Mouse (Mus musculus) midbrain, embryonic 16.5 days (tissue): ENCODE data around the gene Clns1a. TPM values are rescaled to one million over a fixed set of nuclear protein-coding genes. Genes with fewer than 3 reads are reported as not detected.

ENCODE experiments used
- ATAC-seq: fragments of 200-750 bp; cut with Nextera tagmentation; 2 replicates; pipeline ENCODE4 v1.8.0; 2017; ENCODE audit warnings: moderate TSS enrichment
- H3K27ac ChIP-seq: fragments of 300-500 bp; sonication (generic); 2 replicates; pipeline ENCODE4 v1.5.1; 2014; ENCODE audit warnings: mild to moderate bottlenecking, low read length, mixed read lengths
- H3K27me3 ChIP-seq: fragments of 300-500 bp; sonication (generic); 2 replicates; pipeline ENCODE4 v1.6.1; 2014; ENCODE audit warnings: low read depth, low read length, mixed read lengths; ENCODE audit not compliant: control insufficient read depth, insufficient read depth
- H3K36me3 ChIP-seq: fragments of 300-500 bp; sonication (generic); 2 replicates; pipeline ENCODE4 v1.6.1; 2014; ENCODE audit warnings: mild to moderate bottlenecking, low read length, moderate library complexity, mixed read lengths; ENCODE audit not compliant: control insufficient read depth, insufficient read depth
- H3K4me1 ChIP-seq: fragments of 300-500 bp; sonication (generic); 2 replicates; pipeline ENCODE4 v1.6.1; 2014; ENCODE audit warnings: mild to moderate bottlenecking, low read length, mixed read lengths; ENCODE audit not compliant: control insufficient read depth, insufficient read depth
- H3K4me2 ChIP-seq: fragments of 300-500 bp; sonication (generic); 2 replicates; pipeline ENCODE4 v1.6.1; 2014; ENCODE audit warnings: mild to moderate bottlenecking, low read length, mixed read lengths
- H3K4me3 ChIP-seq: fragments of 300-500 bp; sonication (generic); 2 replicates; pipeline ENCODE4 v1.5.1; 2014; ENCODE audit warnings: low read depth, mild to moderate bottlenecking, low read length, moderate library complexity, mixed read lengths
- H3K9ac ChIP-seq: fragments of 300-500 bp; sonication (generic); 2 replicates; pipeline ENCODE4 v1.6.1; 2014; ENCODE audit warnings: low read depth, low read length, mixed read lengths
- H3K9me3 ChIP-seq: fragments of 300-500 bp; sonication (generic); replicated peaks from 2 replicates; pipeline ENCODE4 v1.6.1; 2014; ENCODE audit warnings: mild to moderate bottlenecking, low read length, mixed read lengths; ENCODE audit not compliant: control insufficient read depth, poor library complexity, severe bottlenecking
- WGBS: fragments of 180-500 bp; shearing (Covaris S2); extraction: QIAGEN DNeasy Blood & Tissue Kit; methylation state at CpG from one replicate; pipeline ENCODE4 v1.1.7; 2014; 5-methylcytosine and 5-hydroxymethylcytosine counted together
- polyA plus RNA-seq: library from polyadenylated mRNA; unstranded; fragments of >200 nt; fragmentation: Nextera tagmentation; extraction: Ambion mirVana; gene quantifications from 2 replicates; pipeline ENCODE4 v1.2.1, GENCODE M21; 2015

Clns1a gene
- polyA plus RNA-seq, 1 experiment from 2014 or later, result 167 TPM

- Histone ChIP-seq H3K9me3 (no peaks in the 10 kb centered on the region), H3K4me3 (no peak overlapping the region), H3K4me1 (no peaks in the 10 kb centered on the region), H3K9ac (no peak overlapping the region), H3K27ac (no peak overlapping the region), H3K27me3 (no peaks in the 10 kb centered on the region), H3K36me3 (peaks cover 12% of the 10 kb centered on the region), H3K4me2 (no peak overlapping the region)
- no peak for ATAC-seq
- 90% methylated on average over 7 of the region's 7 CpGs for WGBS
Observed at GRCm38 (mm10) chr7:97722278-97722918, 26.0 kb downstream of the Clns1a start.

DNA sequence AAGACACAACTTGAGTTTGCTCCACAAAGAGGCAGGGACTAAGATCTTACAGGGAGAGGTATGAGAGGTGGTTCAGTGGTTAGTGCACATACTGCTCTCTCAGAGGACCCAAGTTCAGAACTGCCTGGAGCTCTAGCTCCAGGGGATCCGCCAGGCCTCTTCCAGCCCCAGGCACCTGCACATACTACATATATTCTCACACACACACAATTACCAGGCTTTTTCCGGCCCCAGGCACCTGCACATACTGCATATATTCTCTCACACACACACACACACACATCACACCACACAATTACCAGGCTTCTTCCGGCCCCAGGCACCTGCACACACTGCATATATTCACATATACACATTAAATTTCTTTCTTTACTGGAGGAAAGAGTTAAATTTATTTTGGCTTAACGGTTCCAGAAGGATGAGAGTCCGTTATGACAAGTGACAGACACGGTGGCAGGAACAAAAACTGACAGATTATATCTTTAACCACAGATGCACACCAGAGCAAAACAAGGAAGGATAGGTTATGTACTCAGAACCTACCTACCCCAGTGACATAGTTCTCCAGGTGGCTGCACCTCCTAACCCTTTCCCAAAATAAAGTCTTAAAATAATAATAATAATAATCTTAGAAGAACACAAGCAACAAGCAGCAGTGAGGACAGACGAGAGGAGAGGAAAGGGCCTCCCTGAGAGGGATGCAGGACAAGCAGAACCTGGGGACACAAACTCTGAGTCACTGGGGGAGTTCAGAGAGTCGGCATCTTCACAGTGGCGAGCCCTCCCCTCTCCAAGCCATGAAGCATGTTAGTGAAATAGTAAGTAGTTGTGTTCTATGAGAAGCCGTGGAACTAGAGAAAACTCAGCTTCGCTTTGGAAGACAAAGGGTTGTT lies 27.5 kb downstream of the Clns1a start:
- Histone ChIP-seq H3K9me3 (no peaks in the 10 kb centered on the region), H3K9ac (no peak overlapping the region), H3K36me3 (peaks cover 7% of the 10 kb centered on the region; the same call in 1 of the 2 replicates), H3K4me3 (no peak overlapping the region), H3K27me3 (no peaks in the 10 kb centered on the region), H3K4me2 (no peak overlapping the region), H3K4me1 (no peaks in the 10 kb centered on the region; the same call in 1 of the 2 replicates), H3K27ac (no peak overlapping the region)
- 88% methylated on average over 11 of the region's 11 CpGs for WGBS
- ATAC-seq, result no peak

DNA sequence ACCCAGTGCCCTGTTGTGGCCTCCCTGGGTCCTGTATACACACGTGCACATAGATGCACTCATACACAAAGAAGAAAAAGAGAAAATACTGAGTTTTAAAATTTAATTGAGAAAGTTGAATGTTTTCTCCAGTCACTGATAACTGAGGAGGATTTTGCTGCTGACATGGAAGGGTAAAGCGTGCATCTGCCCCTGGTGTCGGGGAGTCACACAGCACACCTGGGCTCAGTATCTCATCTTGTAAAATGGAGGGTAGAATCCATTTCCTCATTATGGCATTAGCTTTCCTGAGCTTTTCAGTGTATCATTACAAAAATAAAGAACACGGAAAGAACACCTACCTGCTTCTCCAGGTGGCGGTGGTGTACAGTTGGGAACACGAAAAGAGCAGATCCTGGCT lies 29.0 kb downstream of the Clns1a start:
- H3K27ac ChIP-seq, result no peak overlapping the region
- ATAC-seq, result no peak
- H3K4me1 ChIP-seq, result no peaks in the 10 kb centered on the region; the same call in 1 of the 2 replicates
- no peaks in the 10 kb centered on the region for H3K36me3 ChIP-seq
- no peaks in the 10 kb centered on the region for H3K9me3 ChIP-seq
- no peak overlapping the region for H3K4me2 ChIP-seq
- WGBS, result 96% methylated on average over 6 of the region's 6 CpGs
- H3K27me3 ChIP-seq, result no peaks in the 10 kb centered on the region
- no peak overlapping the region for H3K4me3 ChIP-seq
- H3K9ac ChIP-seq, result no peak overlapping the region

DNA sequence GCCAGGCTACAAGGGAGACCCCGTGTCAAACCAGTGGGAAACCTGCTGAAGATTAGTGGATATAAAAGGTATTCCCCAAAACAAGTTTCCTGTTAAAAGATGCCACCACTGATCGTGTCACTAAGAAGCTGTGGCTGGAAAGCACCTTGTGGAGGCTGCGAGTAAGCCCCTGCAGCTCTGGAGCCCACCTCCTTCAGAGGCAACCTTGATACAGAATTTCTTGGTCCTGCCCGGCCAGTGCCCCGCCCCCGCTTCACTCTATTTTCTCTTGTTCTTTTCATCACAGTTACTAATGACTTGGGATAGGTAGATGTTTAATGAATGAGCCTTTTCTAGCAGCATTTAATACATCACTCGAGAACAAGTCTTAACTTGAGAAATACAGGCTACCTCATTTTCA lies 29.6 kb downstream of the Clns1a start:
- ATAC-seq, result no peak
- no peak overlapping the region for H3K4me3 ChIP-seq
- no peaks in the 10 kb centered on the region for H3K36me3 ChIP-seq
- H3K9ac ChIP-seq, result no peak overlapping the region
- no peak overlapping the region for H3K27ac ChIP-seq
- no peak overlapping the region for H3K4me2 ChIP-seq
- 82% methylated on average over 7 of the region's 7 CpGs for WGBS
- no peaks in the 10 kb centered on the region for H3K9me3 ChIP-seq
- no peaks in the 10 kb centered on the region for H3K27me3 ChIP-seq
- no peaks in the 10 kb centered on the region; the same call in 1 of the 2 replicates for H3K4me1 ChIP-seq

GRCm38 (mm10) chr7:97726778-97727177 lies 30.3 kb downstream of the Clns1a start:
- 63% methylated on average over 7 of the region's 7 CpGs for WGBS
- Histone ChIP-seq H3K36me3 (no peaks in the 10 kb centered on the region), H3K9ac (no peak overlapping the region), H3K4me2 (no peak overlapping the region), H3K9me3 (no peaks in the 10 kb centered on the region), H3K27ac (no peak overlapping the region), H3K4me1 (no peaks in the 10 kb centered on the region; the same call in 1 of the 2 replicates), H3K27me3 (no peaks in the 10 kb centered on the region), H3K4me3 (no peak overlapping the region)
- ATAC-seq, result no peak

- Histone ChIP-seq H3K4me2 (no peak overlapping the region), H3K4me3 (no peak overlapping the region), H3K36me3 (no peaks in the 10 kb centered on the region), H3K27ac (no peak overlapping the region), H3K9ac (no peak overlapping the region), H3K27me3 (no peaks in the 10 kb centered on the region), H3K4me1 (no peaks in the 10 kb centered on the region; the same call in 1 of the 2 replicates), H3K9me3 (no peaks in the 10 kb centered on the region)
- WGBS, result 31% methylated on average over 14 of the region's 14 CpGs
- no peak for ATAC-seq
Observed at GRCm38 (mm10) chr7:97728666-97729614, 32.5 kb downstream of the Clns1a start.

GRCm38 (mm10) chr7:97730427-97730826 lies 34.0 kb downstream of the Clns1a start:
- Histone ChIP-seq H3K27ac (no peak overlapping the region), H3K27me3 (no peaks in the 10 kb centered on the region), H3K9ac (no peak overlapping the region), H3K4me2 (no peak overlapping the region), H3K4me1 (no peaks in the 10 kb centered on the region; the same call in 1 of the 2 replicates), H3K36me3 (no peaks in the 10 kb centered on the region), H3K4me3 (no peak overlapping the region), H3K9me3 (no peaks in the 10 kb centered on the region)
- no peak for ATAC-seq
- WGBS, result 35% methylated on average over 3 of the region's 3 CpGs

DNA sequence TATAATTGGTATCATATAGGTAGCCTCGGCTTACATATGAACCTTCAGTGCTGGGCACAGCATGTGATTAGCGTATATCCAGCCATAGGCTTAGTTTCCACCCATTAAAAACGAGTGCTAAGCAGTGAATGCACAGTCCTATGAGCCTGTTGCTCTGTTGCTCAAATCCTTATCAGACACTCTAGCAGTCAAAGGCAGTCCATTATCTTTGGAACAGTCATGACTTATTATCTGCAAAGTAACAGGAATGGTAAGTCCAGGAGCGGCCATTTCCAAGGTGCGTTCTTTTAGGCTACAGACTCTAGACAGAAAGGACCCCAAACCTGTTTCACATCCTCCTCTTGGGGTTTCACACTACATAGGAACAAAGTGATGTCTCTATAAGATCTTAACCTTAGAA lies 37.2 kb downstream of the Clns1a start:
- no peaks in the 10 kb centered on the region for H3K36me3 ChIP-seq
- no peaks in the 10 kb centered on the region for H3K9me3 ChIP-seq
- H3K27ac ChIP-seq, result no peak overlapping the region
- H3K27me3 ChIP-seq, result no peaks in the 10 kb centered on the region; the same call in 1 of the 2 replicates
- H3K4me2 ChIP-seq, result no peak overlapping the region
- no peak overlapping the region for H3K9ac ChIP-seq
- peaks cover 14% of the 10 kb centered on the region for H3K4me1 ChIP-seq
- ATAC-seq, result no peak
- H3K4me3 ChIP-seq, result no peak overlapping the region
- 89% methylated on average over 5 of the region's 5 CpGs for WGBS
